Comparison of ENCODE assay signal across 8 mouse cellular contexts in the genomic region with DNA sequence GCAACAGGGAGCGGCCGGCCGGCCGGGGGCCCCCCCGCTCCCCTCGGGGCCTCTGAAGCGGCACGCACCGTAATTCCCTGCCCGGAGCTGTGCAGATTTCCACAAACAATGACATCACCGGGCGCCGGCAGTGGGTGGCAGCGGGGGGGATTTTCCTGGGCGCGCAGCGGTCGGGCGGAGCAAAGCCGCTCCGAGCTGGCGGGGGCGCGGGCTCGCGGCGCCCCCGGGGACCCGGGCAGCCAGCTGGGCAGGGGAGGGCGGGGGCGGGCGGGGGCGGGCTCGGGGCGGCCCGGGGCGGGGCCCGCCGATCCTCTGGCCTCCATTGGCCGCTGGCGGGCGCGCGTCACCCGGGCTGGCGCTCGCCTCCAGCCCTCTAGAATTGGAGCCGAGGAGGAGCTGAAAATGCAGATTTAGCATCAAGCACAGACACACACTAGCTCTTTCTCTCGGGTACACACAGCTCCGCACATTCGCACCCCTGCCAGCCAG. TPM values are rescaled to one million over a fixed set of nuclear protein-coding genes. Genes with fewer than 3 reads are reported as not detected.
A peak's percentile ranks its signal among the peaks of the same experiment; 100 is the strongest.
DNase-seq lines count a peak whose midpoint lies in the region; ATAC-seq and TF ChIP-seq lines count a peak whose summit lies in the region.

A gene (plus strand): TSS at position 399 of the 489 bp plus-strand sequence.

- 1% methylated on average over 49 of the region's 51 CpGs for WGBS in intestine, postnatal 0 days
- 3% methylated on average over 32 of the region's 51 CpGs for WGBS in liver, embryonic 12.5 days (ENCODE audit: insufficient replicate concordance)

- DNase-seq in layer of hippocampus, adult 11-12 months (ENCODE audit: low spot score) = peak; percentile 82
- no peak for DNase-seq in layer of hippocampus, adult 9-10 months (ENCODE audit: low spot score)
- DNase-seq in cerebellum, postnatal 4 days (ENCODE audit: low spot score in 2 of 2) = peak; percentile 58 to 76
- peak; percentile 30 for DNase-seq in gastrocnemius, postnatal 10 days
- DNase-seq in retina, adult 2 months (ENCODE audit: low read depth, low spot score) = peak; percentile 41
- DNase-seq in adipocyte (ENCODE audit: low spot score) = no peak

- TF ChIP-seq CTCF in intestine, postnatal 0 days (IDR thresholded peaks at IDR 0.05; ENCODE audit: low read depth) = no peak

- H3K27ac ChIP-seq in intestine, postnatal 0 days (ENCODE audit: low read depth, low read length) = no peak within 1 kb of the TSS
- no peak within 1 kb of the TSS for H3K27ac ChIP-seq in liver, embryonic 12.5 days

- peaks cover 21% of the 10 kb centered on the region for H3K27me3 ChIP-seq in intestine, postnatal 0 days (replicated peaks; ENCODE audit: control insufficient read depth, insufficient read depth, low read length)
- peaks cover 58% of the 10 kb centered on the region for H3K27me3 ChIP-seq in liver, embryonic 12.5 days (replicated peaks)

- H3K4me3 ChIP-seq in intestine, postnatal 0 days (ENCODE audit: low read depth, low read length) = peak within 1 kb of the TSS; percentile 46
- H3K4me3 ChIP-seq in liver, embryonic 12.5 days = peak within 1 kb of the TSS; percentile 41

- H3K36me3 ChIP-seq in intestine, postnatal 0 days (ENCODE audit: control insufficient read depth, insufficient read depth) = no peaks in the 10 kb centered on the region
- H3K36me3 ChIP-seq in liver, embryonic 12.5 days = no peaks in the 10 kb centered on the region

- peak within 1 kb of the TSS; percentile 76 for H3K4me2 ChIP-seq in intestine, postnatal 0 days (replicated peaks; ENCODE audit: low read depth)
- H3K4me2 ChIP-seq in liver, embryonic 12.5 days = peak within 1 kb of the TSS; percentile 59

- no peaks in the 10 kb centered on the region for H3K4me1 ChIP-seq in intestine, postnatal 0 days (replicated peaks; ENCODE audit: control insufficient read depth, insufficient read depth, low read length)
- no peaks in the 10 kb centered on the region for H3K4me1 ChIP-seq in liver, embryonic 12.5 days

- peak; percentile 68 for ATAC-seq in intestine, postnatal 0 days
- ATAC-seq in liver, embryonic 12.5 days = peak; percentile 46

- no peaks in the 10 kb centered on the region for H3K9me3 ChIP-seq in intestine, postnatal 0 days (ENCODE audit: control insufficient read depth)
- H3K9me3 ChIP-seq in liver, embryonic 12.5 days (replicated peaks) = no peaks in the 10 kb centered on the region

- no peak within 1 kb of the TSS for H3K9ac ChIP-seq in intestine, postnatal 0 days (ENCODE audit: low read depth, low read length)
- H3K9ac ChIP-seq in liver, embryonic 12.5 days = no peak within 1 kb of the TSS

RNA-seq across cellular contexts. Expression of the gene that starts here (rescaled TPM):
- 1 to 10 TPM in 1 of 2 experiments, under 1 TPM in 1; 0.82 to 1.0 TPM for total RNA-seq in gastrocnemius, postnatal 10 days (2021)
- polyA plus RNA-seq in intestine, postnatal 0 days (2015; fragmentation: Nextera tagmentation; extraction: Ambion mirVana) = 0.57 and 0.68 TPM in 2 replicates
- 0.07 and 0.12 TPM in 2 replicates for polyA plus RNA-seq in liver, embryonic 12.5 days (2016; fragmentation: Nextera tagmentation; extraction: Ambion mirVana)

Comparison
In these comparisons a context has a peak if more than half of its experiments do, and no peak if none do; other contexts are left out.
1. DNase-seq: peak in layer of hippocampus, adult 11-12 months (single experiment), cerebellum, postnatal 4 days (2 of 2), gastrocnemius, postnatal 10 days (single experiment) and retina, adult 2 months (single experiment); none in layer of hippocampus, adult 9-10 months (single experiment) and adipocyte (single experiment).
2. Peak in ATAC-seq, H3K4me3 ChIP-seq and H3K4me2 ChIP-seq in intestine, postnatal 0 days; RNA of the gene not detected or under 1 TPM.
3. Peak in ATAC-seq, H3K4me3 ChIP-seq and H3K4me2 ChIP-seq in liver, embryonic 12.5 days; RNA of the gene not detected or under 1 TPM.